Mouse (Mus musculus) E14TG2a.4 (cell line): ENCODE results near the gene Trim30c.
"Not testable (repeated sequence)": the region's sequence is repeated elsewhere in the genome, so short reads cannot be mapped to it uniquely, and the experiment has no call there.

Experiments
- H3K27me3 ChIP-seq: 2 replicates; pipeline ENCODE4 v1.6.1; 2014; ENCODE audit warnings: low read length, control low read depth; ENCODE audit not compliant: insufficient read depth
- H3K36me3 ChIP-seq: 2 replicates; pipeline ENCODE4 v1.6.1; 2014; ENCODE audit warnings: low read length, control low read depth; ENCODE audit not compliant: insufficient read depth
- H3K4me1 ChIP-seq: replicated peaks from 2 replicates; pipeline ENCODE4 v1.6.1; 2014; ENCODE audit warnings: low read depth, low read length, control low read depth
- H3K4me3 ChIP-seq: replicated peaks from 2 replicates; pipeline ENCODE4 v1.5.1; 2014; ENCODE audit warnings: mild to moderate bottlenecking, low read length
- H3K9me3 ChIP-seq: 2 replicates; pipeline ENCODE4 v1.6.1; 2014; ENCODE audit warnings: low read length, control low read depth
- CTCF ChIP-seq: conservative IDR thresholded peaks from 2 replicates; pipeline ENCODE4 v1.5.1; 2014; ENCODE audit warnings: low read length
- NANOG ChIP-seq: IDR thresholded peaks from 2 replicates; pipeline ENCODE4 v1.6.1; 2014; ENCODE audit warnings: borderline replicate concordance, low read length, mixed read lengths
- POU5F1 ChIP-seq: IDR thresholded peaks from 2 replicates; pipeline ENCODE4 v1.6.1; 2014; ENCODE audit warnings: low read length, borderline replicate concordance

Gene Trim30c

GRCm38 (mm10) chr7:104352717-104353599 is 47.7 kb downstream of the Trim30c start, which contains the start of gene Trim12c:
Gene Trim12c, minus strand, starts transcription at chr7:104353362.
- no peaks in the 10 kb centered on the region for H3K36me3 ChIP-seq
- peak within 1 kb of the TSS; percentile 42 for H3K4me3 ChIP-seq
- TF ChIP-seq POU5F1 (no peak), CTCF (no peak), NANOG (no peak)
- H3K9me3 ChIP-seq = no peaks in the 10 kb centered on the region
- peaks cover 9% of the 10 kb centered on the region for H3K4me1 ChIP-seq
- H3K27me3 ChIP-seq = no peaks in the 10 kb centered on the region

- not testable (repeated sequence) for H3K36me3 ChIP-seq, H3K9me3 ChIP-seq, H3K27me3 ChIP-seq, H3K4me3 ChIP-seq, H3K4me1 ChIP-seq
These were observed 52.6 kb downstream of the Trim30c start for GRCm38 (mm10) chr7:104348043-104348442.

- H3K36me3 ChIP-seq, H3K27me3 ChIP-seq, H3K4me3 ChIP-seq, H3K4me1 ChIP-seq, H3K9me3 ChIP-seq: not testable (repeated sequence)
These were observed 59.9 kb downstream of the Trim30c start for GRCm38 (mm10) chr7:104340744-104341143.

GRCm38 (mm10) chr7:104335547-104335946 is 65.1 kb downstream of the Trim30c start:
- H3K4me1 ChIP-seq, H3K27me3 ChIP-seq, H3K36me3 ChIP-seq, H3K4me3 ChIP-seq, H3K9me3 ChIP-seq: not testable (repeated sequence)
